Mouse (Mus musculus) neural tube, postnatal 0 days (tissue): ENCODE data around the gene Tfpi. TPM values are rescaled to one million over a fixed set of nuclear protein-coding genes. Genes with fewer than 3 reads are reported as not detected.

Experiments
- polyA plus RNA-seq: library from polyadenylated mRNA; unstranded; fragments of >200 nt; fragmentation: Nextera tagmentation; extraction: Ambion mirVana; gene quantifications from 2 replicates; pipeline ENCODE4 v1.2.1, GENCODE M21; 2015

Tfpi gene
- 13.4 and 19.7 TPM in 2 replicates for polyA plus RNA-seq

DNA sequence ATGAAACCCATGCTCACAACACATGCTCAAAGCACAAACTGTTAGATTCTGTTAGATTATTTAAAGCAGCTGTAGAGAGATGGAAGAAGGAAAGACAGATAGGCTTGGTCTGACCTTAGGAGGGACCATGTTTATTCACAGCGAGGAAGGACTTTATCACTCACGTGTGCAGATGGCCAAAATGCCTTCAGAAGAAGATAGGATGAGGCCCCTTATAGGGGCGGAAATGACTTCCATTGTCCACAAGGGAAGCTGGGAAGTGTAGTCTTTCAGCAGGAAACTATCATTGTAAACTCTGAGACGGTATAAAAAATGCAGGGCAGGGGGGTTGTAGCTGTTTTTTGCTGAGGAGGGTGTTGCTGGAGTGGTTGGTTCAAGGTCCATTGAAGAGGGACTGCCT, at the start of gene Tfpi:
Gene Tfpi, minus strand, starts transcription at position 199 of the 400 bp plus-strand sequence.

DNA sequence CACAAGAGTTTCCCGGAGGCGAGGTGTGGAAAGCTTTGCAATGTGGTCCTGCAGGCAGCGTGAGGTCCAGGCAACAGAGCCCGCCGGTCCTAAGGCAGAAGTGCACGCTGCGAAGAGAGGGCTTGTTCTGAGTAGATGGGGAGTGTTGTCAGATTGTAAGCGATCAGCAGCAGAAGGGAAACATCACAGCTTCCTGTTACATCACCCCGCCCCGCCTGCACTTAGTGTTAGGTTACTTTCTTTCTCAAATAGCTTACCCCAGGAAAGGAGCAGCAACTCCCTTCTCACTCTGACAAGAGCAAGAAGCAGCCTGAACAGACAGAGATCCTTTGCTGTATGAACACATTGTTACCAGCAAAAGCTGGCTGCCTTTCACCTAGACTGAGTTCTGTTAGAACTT, 51.4 kb downstream of the Tfpi start, which contains the start of gene Calcrl:
Gene Calcrl, minus strand, starts transcription at position 274 of the 400 bp plus-strand sequence.

Other genes with a start within 250 kb of the Tfpi start
- gene Calcrl, start 51.4 kb downstream of the Tfpi start, polyA plus RNA-seq: 24.7 and 25.5 TPM in 2 replicates
- gene Ctnnd1, start 174.0 kb upstream of the Tfpi start, polyA plus RNA-seq: 12.9 and 13.6 TPM in 2 replicates
- gene Btbd18, start 182.3 kb upstream of the Tfpi start, polyA plus RNA-seq: 0.17 and 0.27 TPM in 2 replicates
- 194 and 200 TPM in 2 replicates for gene Selenoh, start 194.0 kb upstream of the Tfpi start, polyA plus RNA-seq
- gene Gm28635, start 201.3 kb upstream of the Tfpi start, polyA plus RNA-seq: not detected in 2 replicates
- 50.0 and 50.1 TPM in 2 replicates for gene Med19, start 201.6 kb upstream of the Tfpi start, polyA plus RNA-seq
- 316 and 326 TPM in 2 replicates for gene Tmx2, start 202.4 kb upstream of the Tfpi start, polyA plus RNA-seq
- 14.1 and 16.3 TPM in 2 replicates for gene Zdhhc5, start 238.4 kb upstream of the Tfpi start, polyA plus RNA-seq